Mouse (Mus musculus): ENCODE data around the gene Ccdc92b. TPM values are rescaled to one million over a fixed set of nuclear protein-coding genes. Genes with fewer than 3 reads are reported as not detected.

Ccdc92b gene
- polyA plus RNA-seq, 1 experiment from 2014 or later: 0.72 TPM

DNA sequence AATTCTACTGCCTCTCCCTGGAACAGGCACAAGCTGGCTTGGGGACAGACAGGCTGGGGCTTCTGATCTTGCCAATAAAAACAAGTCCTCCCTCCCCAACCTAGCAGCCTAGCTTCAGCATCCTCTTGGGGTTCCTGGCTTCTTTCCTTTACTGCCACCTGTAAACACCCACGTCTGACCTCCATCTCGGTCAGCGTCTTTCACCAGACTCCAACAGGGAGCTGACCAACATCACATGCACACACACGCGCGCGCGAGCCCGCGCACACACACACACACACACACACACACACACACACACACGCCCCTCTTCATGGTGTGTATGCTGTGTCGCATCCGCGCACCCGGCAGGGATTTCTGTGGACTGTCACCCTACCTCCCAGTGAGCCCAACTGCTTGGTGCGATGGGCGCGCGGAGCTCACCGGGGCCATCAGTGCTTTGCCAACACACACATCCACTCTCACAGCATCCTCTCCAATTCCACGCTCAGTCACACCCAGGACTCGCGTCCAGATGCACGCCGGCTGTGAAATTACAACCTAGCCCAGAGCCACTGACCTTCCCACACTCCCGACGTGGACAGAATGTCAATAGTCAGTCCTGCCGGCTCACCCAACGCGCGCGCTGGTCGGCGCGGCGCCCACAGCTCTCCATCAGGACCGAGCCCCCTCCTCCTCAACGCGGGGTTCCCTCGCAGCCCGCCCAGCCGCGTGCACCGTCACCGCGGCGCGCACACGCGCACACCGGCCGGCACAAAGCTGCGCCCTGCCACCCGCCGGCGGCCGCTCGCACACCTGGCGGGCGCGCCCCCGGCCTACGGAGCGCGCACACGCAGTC lies 29.8 kb upstream of the Ccdc92b start:
- Histone ChIP-seq H3K9me3 (no peaks in the 10 kb centered on the region), H3K4me1 (peaks cover 13% of the 10 kb centered on the region), H3K36me3 (replicated peaks) (no peaks in the 10 kb centered on the region), H3K27me3 (ENCODE audit: poor library complexity, severe bottlenecking) (peaks cover 69% of the 10 kb centered on the region), H3K4me3 (peak overlapping the region; percentile 58), H3K27ac (no peak overlapping the region)
- WGBS: 3% methylated on average over 66 of the region's 66 CpGs
- DNase-seq (ENCODE audit: extremely low spot score, low spot score): no peak

DNA sequence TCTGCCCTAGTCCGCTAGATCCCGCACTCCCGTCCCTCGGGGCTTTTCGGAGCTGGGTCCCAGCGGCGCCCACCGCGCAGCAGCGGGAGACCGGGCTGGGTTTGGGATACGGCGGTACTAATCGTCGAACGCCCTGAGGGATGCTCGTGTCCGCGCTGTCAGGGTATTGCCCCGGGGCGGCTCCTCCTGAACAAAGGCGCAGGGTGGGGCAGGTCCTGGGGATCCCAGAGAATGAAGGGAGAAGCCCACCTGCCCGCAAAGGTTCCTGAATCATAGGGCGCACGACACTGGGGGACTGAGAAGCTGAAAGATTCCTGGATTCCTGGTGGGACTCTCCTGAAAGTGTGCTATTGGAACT lies 29.2 kb upstream of the Ccdc92b start:
- H3K27ac ChIP-seq: no peak overlapping the region
- H3K36me3 ChIP-seq (replicated peaks): no peaks in the 10 kb centered on the region
- no peaks in the 10 kb centered on the region for H3K9me3 ChIP-seq
- peak overlapping the region; percentile 58 for H3K4me3 ChIP-seq
- WGBS: under 1% methylated on average over 25 of the region's 25 CpGs
- peaks cover 69% of the 10 kb centered on the region for H3K27me3 ChIP-seq (ENCODE audit: poor library complexity, severe bottlenecking)
- peaks cover 13% of the 10 kb centered on the region for H3K4me1 ChIP-seq
- DNase-seq (ENCODE audit: extremely low spot score, low spot score): no peak

DNA sequence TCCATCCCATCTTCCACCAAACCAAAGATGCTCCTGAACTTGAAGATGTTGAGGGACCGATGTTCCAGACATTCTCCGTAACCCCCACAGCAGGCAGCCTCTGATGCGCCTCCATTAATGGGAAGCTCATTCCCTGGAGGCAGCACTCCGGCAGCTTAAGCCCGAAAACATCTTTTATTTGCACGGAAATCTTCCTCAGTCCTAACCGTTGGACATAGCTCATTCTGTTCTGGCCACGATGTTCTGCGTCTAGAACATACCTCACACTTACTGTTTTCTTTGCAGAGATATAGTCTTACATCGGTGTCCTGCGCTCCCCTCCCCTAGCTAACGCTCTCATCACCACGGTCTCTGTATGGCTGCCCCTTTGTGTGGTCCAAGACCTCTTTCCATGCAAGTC lies 28.7 kb upstream of the Ccdc92b start:
- Histone ChIP-seq H3K27ac (no peak overlapping the region), H3K27me3 (ENCODE audit: poor library complexity, severe bottlenecking) (peaks cover 69% of the 10 kb centered on the region), H3K4me1 (peaks cover 13% of the 10 kb centered on the region), H3K9me3 (no peaks in the 10 kb centered on the region), H3K4me3 (peak overlapping the region; percentile 58), H3K36me3 (replicated peaks) (no peaks in the 10 kb centered on the region)
- no peak for DNase-seq (ENCODE audit: extremely low spot score, low spot score)
- WGBS: 32% methylated on average over 13 of the region's 13 CpGs

DNA sequence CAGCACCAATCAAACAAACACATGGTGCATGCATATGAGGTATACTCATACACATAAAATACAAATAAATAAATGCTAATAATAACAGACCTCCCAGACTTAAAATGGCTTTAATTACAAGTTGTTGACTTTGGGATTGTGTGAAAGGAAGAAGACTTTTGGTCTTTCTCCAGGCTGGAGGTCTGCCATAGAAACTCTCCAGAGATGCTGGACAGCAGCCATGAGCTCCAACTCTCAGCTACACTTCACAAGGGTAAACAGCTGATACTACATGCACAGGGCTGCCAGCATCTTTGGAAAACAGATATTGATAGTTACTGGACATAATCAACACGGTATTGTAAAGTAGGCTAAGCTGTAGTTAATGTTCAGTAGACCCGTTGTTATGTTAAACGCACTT lies 27.2 kb upstream of the Ccdc92b start:
- no peak for DNase-seq (ENCODE audit: extremely low spot score, low spot score)
- WGBS: 86% methylated on average over 3 of the region's 3 CpGs
- no peaks in the 10 kb centered on the region for H3K9me3 ChIP-seq
- H3K4me1 ChIP-seq: peaks cover 13% of the 10 kb centered on the region
- no peak overlapping the region for H3K27ac ChIP-seq
- no peaks in the 10 kb centered on the region for H3K36me3 ChIP-seq (replicated peaks)
- peaks cover 57% of the 10 kb centered on the region for H3K27me3 ChIP-seq (ENCODE audit: poor library complexity, severe bottlenecking)
- no peak overlapping the region for H3K4me3 ChIP-seq

DNA sequence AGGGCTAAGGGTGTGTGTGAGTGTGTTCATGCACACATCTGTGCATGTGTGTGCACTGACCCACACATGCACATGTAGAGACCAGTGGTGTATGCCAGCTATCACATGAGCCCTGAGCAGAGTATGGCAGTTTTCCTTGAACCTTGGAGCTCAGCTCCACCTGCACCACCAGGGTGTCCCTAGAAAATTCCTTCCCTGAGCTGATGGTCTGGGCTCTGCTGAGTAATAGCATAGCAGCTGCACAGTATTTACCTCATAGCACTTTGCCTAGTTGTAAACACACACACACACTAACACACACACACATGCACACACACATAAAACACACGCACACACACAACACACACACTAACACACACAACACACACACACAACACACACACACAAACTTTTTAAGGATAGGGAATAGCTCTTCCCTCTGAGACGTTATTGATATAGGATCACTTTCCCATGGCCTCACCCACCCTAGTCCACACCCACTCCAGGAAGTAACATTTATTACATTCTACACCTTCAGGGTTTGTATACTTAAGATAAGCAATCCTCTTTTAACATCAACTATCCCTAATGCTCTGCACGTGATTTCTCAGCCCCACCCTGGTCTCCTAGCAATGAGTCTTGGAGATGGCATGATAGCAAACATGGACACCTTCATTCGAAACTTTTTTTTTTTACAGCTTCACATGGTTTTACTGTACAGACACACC lies 22.0 kb upstream of the Ccdc92b start:
- no peaks in the 10 kb centered on the region for H3K4me1 ChIP-seq
- no peaks in the 10 kb centered on the region for H3K36me3 ChIP-seq (replicated peaks)
- no peak for DNase-seq (ENCODE audit: extremely low spot score, low spot score)
- WGBS: 73% methylated on average over 4 of the region's 4 CpGs
- no peak overlapping the region for H3K4me3 ChIP-seq
- peaks cover 7% of the 10 kb centered on the region for H3K27me3 ChIP-seq (ENCODE audit: poor library complexity, severe bottlenecking)
- H3K9me3 ChIP-seq: no peaks in the 10 kb centered on the region; the same call in 1 of the 2 replicates
- H3K27ac ChIP-seq: no peak overlapping the region

DNA sequence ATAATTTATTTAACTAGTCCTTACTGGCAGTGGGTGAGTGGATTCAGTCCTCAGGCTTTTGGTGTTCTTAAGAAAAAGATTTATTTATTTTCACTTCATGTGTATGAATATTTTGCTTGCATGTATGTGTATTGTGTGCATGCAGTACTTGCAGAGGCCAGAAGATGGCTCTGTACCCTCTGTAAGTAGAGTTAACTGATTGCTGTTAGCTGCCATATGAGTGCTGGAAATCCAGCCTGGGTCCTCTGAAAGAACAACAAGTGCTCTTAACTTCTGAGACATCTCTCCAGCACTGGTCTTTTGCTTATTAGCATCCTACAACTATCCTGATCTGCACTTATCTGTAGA lies 21.4 kb upstream of the Ccdc92b start:
- Histone ChIP-seq H3K4me1 (no peaks in the 10 kb centered on the region), H3K9me3 (no peaks in the 10 kb centered on the region; the same call in 1 of the 2 replicates), H3K4me3 (no peak overlapping the region), H3K36me3 (replicated peaks) (no peaks in the 10 kb centered on the region), H3K27ac (no peak overlapping the region), H3K27me3 (ENCODE audit: poor library complexity, severe bottlenecking) (peaks cover 2% of the 10 kb centered on the region; the same call in 1 of the 2 replicates)
- no peak for DNase-seq (ENCODE audit: extremely low spot score, low spot score)

DNA sequence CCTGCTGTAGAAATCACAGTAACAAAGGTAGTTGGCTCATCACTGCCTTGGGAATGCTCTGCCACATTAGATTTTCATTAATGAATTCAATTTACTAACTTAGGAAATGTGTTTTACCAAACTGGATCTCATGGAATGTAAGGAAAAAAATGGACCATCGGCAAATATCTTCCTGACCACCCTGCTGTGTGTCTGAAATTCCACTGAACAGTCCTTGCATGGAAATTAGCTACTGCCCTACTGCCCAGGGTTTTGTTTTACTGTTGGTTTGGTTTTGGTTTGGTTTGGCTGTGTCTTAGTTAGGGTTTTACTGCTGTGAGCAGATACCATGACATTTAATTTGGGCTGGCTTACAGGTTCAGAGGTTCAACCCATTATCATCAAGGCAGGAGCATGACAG lies 17.1 kb upstream of the Ccdc92b start:
- Histone ChIP-seq H3K36me3 (replicated peaks) (no peaks in the 10 kb centered on the region), H3K9me3 (no peaks in the 10 kb centered on the region; the same call in 1 of the 2 replicates), H3K27ac (no peak overlapping the region), H3K27me3 (ENCODE audit: poor library complexity, severe bottlenecking) (no peaks in the 10 kb centered on the region), H3K4me3 (no peak overlapping the region), H3K4me1 (no peaks in the 10 kb centered on the region)
- WGBS: 90% methylated on average over 1 of the region's 1 CpGs
- no peak for DNase-seq (ENCODE audit: extremely low spot score, low spot score)

DNA sequence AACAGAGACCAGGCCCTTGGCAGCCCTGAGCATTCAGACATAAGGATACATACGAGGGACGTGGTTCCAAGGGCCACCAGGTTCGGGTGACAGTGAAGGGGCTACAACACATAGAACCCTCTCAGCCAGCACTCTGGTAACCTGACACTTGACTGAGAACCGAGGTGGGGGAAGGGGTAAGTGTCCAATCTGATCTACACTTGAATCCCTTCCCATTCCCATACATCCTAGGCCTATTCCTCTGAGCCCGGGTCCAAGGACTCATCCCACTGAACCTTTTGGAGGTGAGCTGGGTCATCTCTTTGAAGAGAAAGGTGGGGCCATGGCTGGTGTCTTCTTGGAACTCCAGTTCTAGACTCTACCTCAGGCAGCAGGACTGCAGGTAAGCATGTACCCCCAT lies 9.3 kb upstream of the Ccdc92b start:
- WGBS: 22% methylated on average over 5 of the region's 5 CpGs
- no peaks in the 10 kb centered on the region for H3K9me3 ChIP-seq
- H3K27me3 ChIP-seq (ENCODE audit: poor library complexity, severe bottlenecking): peaks cover 62% of the 10 kb centered on the region
- peaks cover 14% of the 10 kb centered on the region for H3K4me1 ChIP-seq
- H3K4me3 ChIP-seq: peak overlapping the region; percentile 55
- no peak for DNase-seq (ENCODE audit: extremely low spot score, low spot score)
- H3K27ac ChIP-seq: no peak overlapping the region
- no peaks in the 10 kb centered on the region for H3K36me3 ChIP-seq (replicated peaks)

DNA sequence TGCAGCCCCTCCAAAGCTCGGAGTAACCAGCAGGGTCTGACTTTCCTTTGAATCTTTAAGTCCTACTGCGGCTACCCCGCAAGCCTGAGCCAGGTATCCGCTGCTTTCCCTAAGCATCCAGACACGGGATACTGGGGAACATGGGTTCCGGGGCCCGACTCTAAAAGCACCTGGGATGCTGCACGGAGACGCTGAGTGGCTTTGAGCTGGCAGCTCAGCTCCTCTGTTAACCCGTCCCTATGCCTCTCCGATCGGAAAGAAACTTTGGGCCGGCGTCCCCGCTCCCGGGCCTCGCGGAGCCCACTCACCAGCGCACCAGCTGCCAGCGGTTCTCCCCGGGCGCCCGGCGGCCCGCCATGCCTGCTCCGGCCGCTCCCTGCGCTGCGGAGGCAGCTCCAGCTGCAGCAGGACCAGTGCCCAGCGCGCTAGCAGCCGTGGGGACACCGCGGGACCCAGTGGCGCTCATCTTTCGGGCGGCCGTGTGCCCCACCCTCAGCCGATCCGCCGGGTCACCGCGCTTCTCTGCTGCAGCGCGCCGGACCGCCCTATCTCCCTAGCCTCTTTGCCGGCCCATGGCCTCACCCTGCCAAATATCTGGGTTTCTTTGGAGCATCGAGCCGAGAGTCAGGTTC lies 8.7 kb upstream of the Ccdc92b start, which contains the start of gene Rap1gap2:
TSS of gene Rap1gap2 (minus strand) at position 371 of the 632 bp plus-strand sequence.
- no peak within 1 kb of the TSS for H3K27ac ChIP-seq
- peaks cover 64% of the 10 kb centered on the region for H3K27me3 ChIP-seq (ENCODE audit: poor library complexity, severe bottlenecking)
- 1% methylated on average over 50 of the region's 50 CpGs for WGBS
- peaks cover 14% of the 10 kb centered on the region for H3K4me1 ChIP-seq
- H3K9me3 ChIP-seq: no peaks in the 10 kb centered on the region
- H3K36me3 ChIP-seq (replicated peaks): no peaks in the 10 kb centered on the region
- DNase-seq (ENCODE audit: extremely low spot score, low spot score): no peak
- H3K4me3 ChIP-seq: peak within 1 kb of the TSS; percentile 55

DNA sequence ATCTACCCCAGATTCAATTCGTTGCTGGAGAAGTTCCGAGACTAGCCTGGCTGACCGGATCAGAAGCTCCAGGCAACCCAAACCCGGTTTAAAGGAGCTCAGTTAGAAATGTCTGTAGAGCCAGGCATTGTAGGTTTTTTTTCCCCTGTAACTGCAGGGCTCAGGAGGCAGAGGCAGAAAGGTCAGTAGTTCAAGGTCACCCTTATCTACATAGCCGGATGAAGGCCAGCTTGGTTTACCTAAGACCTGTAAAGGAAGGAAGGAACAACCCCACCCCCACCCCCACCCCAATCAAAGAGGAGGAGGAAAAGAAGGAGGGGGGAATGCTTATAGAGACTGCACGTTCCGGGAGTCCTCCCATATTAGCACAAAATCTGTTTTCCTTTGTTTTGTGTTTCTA lies 8.0 kb upstream of the Ccdc92b start:
- WGBS: 23% methylated on average over 7 of the region's 7 CpGs
- Histone ChIP-seq H3K9me3 (no peaks in the 10 kb centered on the region), H3K4me1 (peaks cover 14% of the 10 kb centered on the region), H3K36me3 (replicated peaks) (no peaks in the 10 kb centered on the region), H3K27ac (no peak overlapping the region), H3K27me3 (ENCODE audit: poor library complexity, severe bottlenecking) (peaks cover 70% of the 10 kb centered on the region), H3K4me3 (peak overlapping the region; percentile 55; the same call in 1 of the 2 replicates)
- no peak for DNase-seq (ENCODE audit: extremely low spot score, low spot score)

DNA sequence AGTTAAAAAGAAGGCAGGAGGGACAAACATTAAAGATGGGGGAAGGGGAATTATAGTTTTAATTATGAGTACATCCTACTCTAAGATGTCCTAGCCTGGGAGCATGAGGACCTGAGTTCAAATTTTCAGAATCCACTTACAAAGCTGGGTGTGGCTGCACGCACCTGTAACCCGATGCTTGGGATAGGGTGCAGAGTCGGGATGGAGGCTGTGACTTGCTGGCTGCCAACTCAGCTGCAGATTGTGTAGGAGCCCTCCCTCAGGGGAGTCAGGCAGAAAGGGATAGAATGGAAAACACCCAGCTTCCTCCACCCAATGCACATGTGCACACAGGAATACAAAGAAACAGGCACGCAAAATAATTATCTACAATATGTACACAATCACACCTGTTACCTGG lies 6.0 kb upstream of the Ccdc92b start:
- WGBS: 63% methylated on average over 4 of the region's 4 CpGs
- no peaks in the 10 kb centered on the region for H3K36me3 ChIP-seq (replicated peaks)
- H3K9me3 ChIP-seq: no peaks in the 10 kb centered on the region
- H3K4me1 ChIP-seq: peaks cover 14% of the 10 kb centered on the region
- no peak for DNase-seq (ENCODE audit: extremely low spot score, low spot score)
- H3K27ac ChIP-seq: no peak overlapping the region
- H3K27me3 ChIP-seq (ENCODE audit: poor library complexity, severe bottlenecking): peaks cover 77% of the 10 kb centered on the region
- H3K4me3 ChIP-seq: no peak overlapping the region

DNA sequence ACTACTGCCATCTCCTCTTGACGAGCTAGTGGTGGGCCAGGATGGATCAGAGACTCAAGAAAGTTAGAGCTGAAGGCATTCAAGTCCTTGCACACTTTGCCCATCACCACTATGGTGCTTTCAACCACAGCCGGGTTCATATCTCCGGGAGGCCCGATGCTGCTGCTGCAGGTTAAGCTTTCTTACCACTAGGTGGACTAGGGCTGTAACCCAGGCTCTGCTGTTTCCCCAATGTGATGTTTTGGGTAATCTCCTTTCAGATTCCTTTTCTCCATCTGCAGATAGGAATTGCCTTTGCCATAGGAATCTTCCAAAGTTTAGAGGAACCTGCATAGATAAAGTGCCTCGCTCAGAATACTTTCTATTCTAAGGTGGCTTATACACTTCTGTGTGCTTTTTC lies 3.8 kb upstream of the Ccdc92b start:
- Histone ChIP-seq H3K4me3 (no peak overlapping the region), H3K36me3 (replicated peaks) (no peaks in the 10 kb centered on the region), H3K27me3 (ENCODE audit: poor library complexity, severe bottlenecking) (peaks cover 78% of the 10 kb centered on the region), H3K27ac (no peak overlapping the region), H3K4me1 (peaks cover 22% of the 10 kb centered on the region), H3K9me3 (no peaks in the 10 kb centered on the region)
- DNase-seq (ENCODE audit: extremely low spot score, low spot score): no peak
- 55% methylated on average over 5 of the region's 5 CpGs for WGBS

DNA sequence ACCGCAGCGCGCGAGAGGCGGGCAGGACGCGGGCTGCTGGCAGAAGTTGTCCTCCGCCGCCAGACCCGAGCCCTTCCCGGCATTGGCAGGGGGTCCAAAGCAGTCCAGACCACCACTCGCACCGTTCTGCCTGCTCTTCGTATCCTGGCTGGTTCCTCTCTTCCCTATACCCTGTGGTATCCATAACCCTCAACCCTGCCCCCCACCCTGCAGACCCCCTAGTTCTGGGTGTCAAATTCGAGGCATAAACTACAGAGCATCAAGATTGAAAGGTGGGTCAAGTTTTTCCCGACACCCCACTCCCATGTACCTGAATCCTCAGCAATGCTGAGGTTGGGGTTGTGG lies 523 bp downstream of the Ccdc92b start:
- WGBS: 2% methylated on average over 15 of the region's 16 CpGs
- H3K36me3 ChIP-seq (replicated peaks): no peaks in the 10 kb centered on the region
- H3K27me3 ChIP-seq (ENCODE audit: poor library complexity, severe bottlenecking): peaks cover 52% of the 10 kb centered on the region
- peak overlapping the region; percentile 70; the same call in 1 of the 2 replicates for H3K27ac ChIP-seq
- H3K4me1 ChIP-seq: peaks cover 13% of the 10 kb centered on the region
- peak overlapping the region; percentile 58 for H3K4me3 ChIP-seq
- H3K9me3 ChIP-seq: no peaks in the 10 kb centered on the region
- no peak for DNase-seq (ENCODE audit: extremely low spot score, low spot score)
